Mouse (Mus musculus): ENCODE measurements around the gene Raver2. TPM values are rescaled to one million over a fixed set of nuclear protein-coding genes. Genes with fewer than 3 reads are reported as not detected.

The Raver2 gene
- polyA plus RNA-seq, 1 experiment from 2014 or later, result 14.8 TPM

GRCm38 (mm10) chr4:101185216-101185615, 116.4 kb downstream of the Raver2 start:
- no peak for DNase-seq (ENCODE audit: low spot score)
- Histone ChIP-seq H3K27ac (replicated peaks) (no peak overlapping the region), H3K4me3 (no peak overlapping the region), H3K4me1 (0 out of 2 replicates have a peak, but pooled peaks cover 2% of the 10 kb centered on the region), H3K36me3 (peaks cover 16% of the 10 kb centered on the region), H3K27me3 (ENCODE audit: low read depth, poor library complexity, severe bottlenecking) (no peaks in the 10 kb centered on the region), H3K9me3 (replicated peaks) (no peaks in the 10 kb centered on the region)
- WGBS, result 77% methylated on average over 3 of the region's 3 CpGs

DNA sequence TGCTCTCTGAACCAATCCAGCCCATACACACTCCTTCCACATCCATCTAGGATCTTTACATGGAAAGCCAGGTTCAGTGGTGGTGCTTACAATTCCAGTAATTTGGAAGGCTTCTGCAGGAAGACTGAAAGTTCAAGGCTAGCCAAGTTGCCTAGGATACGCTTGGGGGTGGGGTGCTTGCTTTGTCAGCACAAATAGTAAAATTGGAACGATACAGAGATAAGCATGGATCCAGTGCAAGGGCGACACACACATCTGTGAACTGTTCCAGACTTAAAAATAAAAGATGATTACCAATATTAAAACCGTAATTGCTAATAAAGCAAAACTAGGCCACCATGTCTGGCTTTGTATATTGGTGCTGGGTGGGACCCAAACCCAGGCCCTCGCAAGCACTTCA, 117.8 kb downstream of the Raver2 start:
- no peaks in the 10 kb centered on the region for H3K27me3 ChIP-seq (ENCODE audit: low read depth, poor library complexity, severe bottlenecking)
- WGBS, result 93% methylated on average over 5 of the region's 5 CpGs
- no peaks in the 10 kb centered on the region for H3K4me1 ChIP-seq
- no peak for DNase-seq (ENCODE audit: low spot score)
- H3K36me3 ChIP-seq, result peaks cover 17% of the 10 kb centered on the region
- no peak overlapping the region for H3K27ac ChIP-seq (replicated peaks)
- H3K4me3 ChIP-seq, result no peak overlapping the region
- no peaks in the 10 kb centered on the region for H3K9me3 ChIP-seq (replicated peaks)

- Histone ChIP-seq H3K4me1 (no peaks in the 10 kb centered on the region), H3K27me3 (ENCODE audit: low read depth, poor library complexity, severe bottlenecking) (no peaks in the 10 kb centered on the region), H3K36me3 (peaks cover 12% of the 10 kb centered on the region), H3K4me3 (no peak overlapping the region), H3K27ac (replicated peaks) (no peak overlapping the region), H3K9me3 (replicated peaks) (no peaks in the 10 kb centered on the region)
- 94% methylated on average over 4 of the region's 4 CpGs for WGBS
- no peak for DNase-seq (ENCODE audit: low spot score)
These were observed 118.6 kb downstream of the Raver2 start for GRCm38 (mm10) chr4:101187381-101187780.

- DNase-seq (ENCODE audit: low spot score), result no peak
- 93% methylated on average over 5 of the region's 5 CpGs for WGBS
These were observed 123.6 kb downstream of the Raver2 start for GRCm38 (mm10) chr4:101192241-101192976.

GRCm38 (mm10) chr4:101194170-101194569, 125.4 kb downstream of the Raver2 start:
- no peak for DNase-seq (ENCODE audit: low spot score)
- Histone ChIP-seq H3K4me1 (no peaks in the 10 kb centered on the region), H3K9me3 (replicated peaks) (no peaks in the 10 kb centered on the region), H3K27ac (replicated peaks) (no peak overlapping the region), H3K27me3 (ENCODE audit: low read depth, poor library complexity, severe bottlenecking) (no peaks in the 10 kb centered on the region), H3K4me3 (no peak overlapping the region), H3K36me3 (0 out of 2 replicates have a peak, but pooled peaks cover 3% of the 10 kb centered on the region)
- WGBS, result 93% methylated on average over 1 of the region's 1 CpGs

More at GRCm38 (mm10) chr4:101192241-101192976, 123.6 kb downstream of the Raver2 start:
- peaks cover 5% of the 10 kb centered on the region; the same call in 1 of the 2 replicates for H3K36me3 ChIP-seq
- H3K27me3 ChIP-seq (ENCODE audit: low read depth, poor library complexity, severe bottlenecking), result no peaks in the 10 kb centered on the region
- H3K4me1 ChIP-seq, result no peaks in the 10 kb centered on the region
- H3K9me3 ChIP-seq (replicated peaks), result no peaks in the 10 kb centered on the region
- no peak overlapping the region for H3K4me3 ChIP-seq
- H3K27ac ChIP-seq (replicated peaks), result no peak overlapping the region

DNA sequence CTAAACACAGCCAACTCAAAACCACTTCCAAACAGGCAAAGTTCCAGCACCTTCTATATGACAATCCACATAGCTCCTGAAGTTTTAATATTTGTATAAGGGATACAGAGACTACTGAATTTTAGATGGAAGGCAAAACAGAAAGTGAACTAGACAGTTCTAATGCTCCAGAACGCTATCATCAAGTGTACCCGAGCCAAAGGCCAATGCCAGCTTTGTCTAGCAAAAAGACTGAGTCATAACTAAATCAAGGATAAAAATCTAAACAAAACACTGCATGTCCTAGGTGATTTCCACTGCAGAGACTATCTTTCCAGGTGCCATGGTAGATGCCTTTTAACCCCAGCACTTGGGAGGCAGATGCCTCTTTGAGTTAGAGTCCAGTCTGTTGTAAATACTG, 127.6 kb downstream of the Raver2 start:
- no peak for DNase-seq (ENCODE audit: low spot score)
- Histone ChIP-seq H3K9me3 (replicated peaks) (no peaks in the 10 kb centered on the region), H3K27ac (replicated peaks) (no peak overlapping the region), H3K4me1 (no peaks in the 10 kb centered on the region), H3K27me3 (ENCODE audit: low read depth, poor library complexity, severe bottlenecking) (no peaks in the 10 kb centered on the region), H3K36me3 (0 out of 2 replicates have a peak, but pooled peaks cover under 1% of the 10 kb centered on the region), H3K4me3 (no peak overlapping the region)
- 88% methylated on average over 2 of the region's 2 CpGs for WGBS

DNA sequence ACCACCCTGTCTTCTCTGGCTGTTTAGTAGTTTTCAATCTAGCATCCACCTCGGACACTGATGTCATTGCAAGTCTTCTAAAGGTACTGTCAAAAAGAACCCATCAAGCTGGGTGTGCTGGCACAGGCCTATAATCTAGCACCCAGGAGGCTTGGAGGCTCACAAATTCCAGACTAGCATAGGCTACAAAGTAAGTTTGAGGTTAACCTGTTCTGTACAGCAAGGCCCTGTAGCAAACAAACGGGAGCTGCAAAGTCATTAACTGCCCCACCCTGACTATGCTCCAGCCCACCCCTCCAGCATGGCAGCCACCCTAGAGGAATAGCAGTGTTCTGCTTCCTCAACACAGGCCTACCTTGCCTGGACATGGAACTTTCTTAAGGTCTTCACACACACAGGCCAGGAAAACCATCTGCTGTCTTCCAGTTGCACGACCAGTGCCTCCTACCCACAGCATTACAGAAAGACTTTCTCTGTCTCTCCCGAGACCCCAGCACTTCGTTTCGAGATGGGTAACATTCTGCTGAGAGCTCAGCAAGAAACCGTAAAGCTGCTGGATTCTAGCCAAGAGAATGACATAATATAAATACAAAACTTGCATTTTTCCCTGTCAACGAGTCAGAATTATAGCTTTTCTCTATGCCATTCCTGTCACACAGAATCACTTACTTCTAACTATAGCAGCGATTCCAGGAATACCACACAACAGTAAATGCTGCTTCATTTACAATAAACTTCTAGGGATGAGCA, 128.8 kb downstream of the Raver2 start:
- Histone ChIP-seq H3K4me1 (no peaks in the 10 kb centered on the region), H3K4me3 (no peak overlapping the region), H3K27ac (replicated peaks) (no peak overlapping the region), H3K27me3 (ENCODE audit: low read depth, poor library complexity, severe bottlenecking) (no peaks in the 10 kb centered on the region), H3K36me3 (no peaks in the 10 kb centered on the region), H3K9me3 (replicated peaks) (no peaks in the 10 kb centered on the region)
- DNase-seq (ENCODE audit: low spot score), result no peak
- WGBS, result 92% methylated on average over 9 of the region's 9 CpGs

- Histone ChIP-seq H3K36me3 (no peaks in the 10 kb centered on the region), H3K27ac (replicated peaks) (no peak overlapping the region), H3K4me3 (no peak overlapping the region), H3K27me3 (ENCODE audit: low read depth, poor library complexity, severe bottlenecking) (no peaks in the 10 kb centered on the region), H3K4me1 (no peaks in the 10 kb centered on the region), H3K9me3 (replicated peaks) (no peaks in the 10 kb centered on the region)
- WGBS, result 89% methylated on average over 2 of the region's 2 CpGs
- DNase-seq (ENCODE audit: low spot score), result no peak
These were observed 129.6 kb downstream of the Raver2 start for GRCm38 (mm10) chr4:101198333-101198732.

DNA sequence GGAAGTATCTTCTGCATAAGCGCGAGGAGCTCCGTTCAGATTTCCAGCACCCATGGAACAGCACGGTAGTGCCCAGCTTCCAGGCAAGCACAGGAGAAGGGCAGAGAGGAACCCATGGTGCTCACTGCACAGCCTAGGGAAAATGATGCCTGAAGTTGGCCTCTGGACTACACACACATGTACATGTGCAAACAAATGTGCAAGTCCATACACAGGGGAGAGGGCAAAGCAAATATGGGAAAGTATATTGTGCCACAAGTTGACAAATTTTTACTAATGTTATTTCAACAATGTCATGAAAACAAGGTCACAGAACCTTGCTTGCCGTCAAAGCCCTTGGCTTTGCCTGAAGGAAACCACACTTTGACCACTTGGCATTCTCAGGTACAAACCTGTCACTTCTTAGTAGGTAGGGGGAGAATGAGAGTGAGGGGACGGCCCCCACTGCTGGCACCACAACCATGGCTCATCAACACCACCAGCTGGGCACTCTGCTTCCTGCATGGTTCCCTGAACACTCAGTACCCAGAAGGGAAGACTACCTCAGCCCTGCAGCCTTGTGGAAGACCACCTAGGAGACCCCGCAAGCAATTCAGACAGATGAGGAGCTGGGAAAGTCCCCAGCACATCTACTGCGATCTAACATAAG, 130.8 kb downstream of the Raver2 start:
- 91% methylated on average over 8 of the region's 8 CpGs for WGBS
- no peak for DNase-seq (ENCODE audit: low spot score)
- no peaks in the 10 kb centered on the region for H3K4me1 ChIP-seq

More for the DNA sequence above, 130.8 kb downstream of the Raver2 start:
- Histone ChIP-seq H3K9me3 (replicated peaks) (no peaks in the 10 kb centered on the region), H3K27me3 (ENCODE audit: low read depth, poor library complexity, severe bottlenecking) (no peaks in the 10 kb centered on the region), H3K27ac (replicated peaks) (no peak overlapping the region), H3K36me3 (no peaks in the 10 kb centered on the region), H3K4me3 (no peak overlapping the region)

Other genes with a start within 250 kb of the Raver2 start
- not detected in 2 replicates for gene Gm10577, start 48.3 kb upstream of the Raver2 start, polyA plus RNA-seq (2016; fragmentation: Nextera tagmentation; extraction: Ambion mirVana)
- 42.3 and 48.6 TPM in 2 replicates for gene Jak1, start 196.3 kb downstream of the Raver2 start, polyA plus RNA-seq (2016; fragmentation: Nextera tagmentation; extraction: Ambion mirVana)

Data from midbrain, embryonic 10.5 days (tissue).